Mouse (Mus musculus): Measurements from ENCODE around the gene Gse1. TPM values are rescaled to one million over a fixed set of nuclear protein-coding genes. Genes with fewer than 3 reads are reported as not detected.
A peak's percentile ranks its signal among the peaks of the same experiment; 100 is the strongest.

The Gse1 gene
- total RNA-seq, 2 experiments from 2014 or later, result 23.9 to 24.1 TPM

- DNase-seq (ENCODE audit: low spot score in 2 of 2), result no peak
Measured at GRCm38 (mm10) chr8:120437666-120438395, 209.6 kb downstream of the Gse1 start.

GRCm38 (mm10) chr8:120439309-120439708, 211.1 kb downstream of the Gse1 start:
- no peak for DNase-seq (ENCODE audit: low spot score in 2 of 2)

- DNase-seq (ENCODE audit: low spot score in 2 of 2), result no peak
Measured at GRCm38 (mm10) chr8:120440739-120441138, 212.5 kb downstream of the Gse1 start.

GRCm38 (mm10) chr8:120441637-120442036, 213.4 kb downstream of the Gse1 start:
- no peak for DNase-seq (ENCODE audit: low spot score in 2 of 2)

- DNase-seq (ENCODE audit: low spot score in 2 of 2), result no peak
Measured at GRCm38 (mm10) chr8:120442306-120443003, 214.2 kb downstream of the Gse1 start.

- DNase-seq (ENCODE audit: low spot score in 2 of 2), result no peak
Measured at GRCm38 (mm10) chr8:120445249-120445648, 217.0 kb downstream of the Gse1 start.

GRCm38 (mm10) chr8:120448131-120448530, 219.9 kb downstream of the Gse1 start:
- DNase-seq (ENCODE audit: low spot score in 2 of 2), result no peak

- DNase-seq (ENCODE audit: low spot score in 2 of 2), result peak in 1 of 2 experiments; percentile 44
Measured at GRCm38 (mm10) chr8:120449139-120449538, 220.9 kb downstream of the Gse1 start.

GRCm38 (mm10) chr8:120449608-120450031, 221.4 kb downstream of the Gse1 start:
- no peak for DNase-seq (ENCODE audit: low spot score in 2 of 2)

- DNase-seq (ENCODE audit: low spot score in 2 of 2), result no peak
Measured at GRCm38 (mm10) chr8:120452111-120452510, 223.9 kb downstream of the Gse1 start.

GRCm38 (mm10) chr8:120454404-120454803, 226.1 kb downstream of the Gse1 start:
- DNase-seq (ENCODE audit: low spot score in 2 of 2), result no peak

GRCm38 (mm10) chr8:120460375-120460774, 232.1 kb downstream of the Gse1 start:
- DNase-seq (ENCODE audit: low spot score in 2 of 2), result no peak

- no peak for DNase-seq (ENCODE audit: low spot score in 2 of 2)
Measured at GRCm38 (mm10) chr8:120462119-120462551, 233.9 kb downstream of the Gse1 start.

- DNase-seq (ENCODE audit: low spot score in 2 of 2), result no peak
Measured at GRCm38 (mm10) chr8:120462611-120463010, 234.4 kb downstream of the Gse1 start.

GRCm38 (mm10) chr8:120463918-120464584, 235.8 kb downstream of the Gse1 start:
- no peak for DNase-seq (ENCODE audit: low spot score in 2 of 2)

- DNase-seq (ENCODE audit: low spot score in 2 of 2), result no peak
Measured at GRCm38 (mm10) chr8:120464585-120464937, 236.3 kb downstream of the Gse1 start.

GRCm38 (mm10) chr8:120465710-120466109, 237.5 kb downstream of the Gse1 start:
- no peak for DNase-seq (ENCODE audit: low spot score in 2 of 2)

GRCm38 (mm10) chr8:120466266-120466665, 238.0 kb downstream of the Gse1 start:
- DNase-seq (ENCODE audit: low spot score in 2 of 2), result no peak

GRCm38 (mm10) chr8:120467598-120467997, 239.3 kb downstream of the Gse1 start:
- DNase-seq (ENCODE audit: low spot score in 2 of 2), result no peak

GRCm38 (mm10) chr8:120470170-120470569, 241.9 kb downstream of the Gse1 start:
- no peak for DNase-seq (ENCODE audit: low spot score in 2 of 2)

GRCm38 (mm10) chr8:120471166-120471565, 242.9 kb downstream of the Gse1 start:
- peak in 1 of 2 experiments; percentile 55 for DNase-seq (ENCODE audit: low spot score in 2 of 2)

GRCm38 (mm10) chr8:120471752-120472151, 243.5 kb downstream of the Gse1 start:
- no peak for DNase-seq (ENCODE audit: low spot score in 2 of 2)
